Mouse (Mus musculus): ENCODE data around the gene Ntpcr. TPM values are rescaled to one million over a fixed set of nuclear protein-coding genes. Genes with fewer than 3 reads are reported as not detected.

Gene Ntpcr
- polyA plus RNA-seq, 1 experiment from 2014 or later = 29.3 TPM

- no peak for ATAC-seq (ENCODE audit: low FRiP score, low TSS enrichment)
- no peaks in the 10 kb centered on the region for H3K36me3 ChIP-seq (ENCODE audit: control insufficient read depth, insufficient read depth, low read length)
Measured at GRCm38 (mm10) chr8:125792816-125793455, 63.2 kb downstream of the Ntpcr start.

DNA sequence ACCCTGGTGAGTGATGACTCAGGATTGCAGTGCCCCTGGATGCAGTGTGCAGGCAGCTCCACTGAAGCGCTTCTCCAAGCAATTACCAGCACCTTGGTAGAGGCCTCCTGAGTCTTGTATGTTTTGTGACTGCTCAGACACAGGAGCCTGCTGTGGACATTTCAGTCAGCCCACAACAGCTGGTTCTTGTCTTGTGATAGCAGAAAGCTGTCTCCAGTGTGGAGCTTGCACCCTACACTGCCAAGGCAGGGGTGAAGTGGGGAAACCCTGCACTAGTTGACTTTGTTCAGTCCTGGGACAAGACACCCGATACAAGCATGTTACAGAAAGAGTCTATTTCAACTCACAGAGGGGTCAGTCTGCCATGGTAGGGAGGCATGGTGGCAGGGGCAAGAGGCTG lies 65.6 kb downstream of the Ntpcr start:
- H3K27ac ChIP-seq (replicated peaks; ENCODE audit: low read depth, low read length) = no peak overlapping the region
- no peak overlapping the region for H3K4me3 ChIP-seq (replicated peaks; ENCODE audit: low read depth, low read length)
- peaks cover 4% of the 10 kb centered on the region; the same call in 1 of the 2 replicates for H3K4me1 ChIP-seq (ENCODE audit: control insufficient read depth, insufficient read depth, low read length)
- no peak overlapping the region for H3K9ac ChIP-seq (replicated peaks; ENCODE audit: low read length)
- no peak for ATAC-seq (ENCODE audit: low FRiP score, low TSS enrichment)
- WGBS = 93% methylated on average over 2 of the region's 2 CpGs
- no peaks in the 10 kb centered on the region for H3K36me3 ChIP-seq (ENCODE audit: control insufficient read depth, insufficient read depth, low read length)
- no peak overlapping the region for H3K4me2 ChIP-seq (ENCODE audit: low read length)
- no peaks in the 10 kb centered on the region for H3K9me3 ChIP-seq (ENCODE audit: control insufficient read depth, low read length)
- H3K27me3 ChIP-seq (ENCODE audit: control insufficient read depth, insufficient read depth, low read length) = no peaks in the 10 kb centered on the region
- no peak for DNase-seq

More at GRCm38 (mm10) chr8:125792816-125793455, 63.2 kb downstream of the Ntpcr start:
- no peak for DNase-seq
- H3K9me3 ChIP-seq (ENCODE audit: control insufficient read depth, low read length) = no peaks in the 10 kb centered on the region
- H3K27ac ChIP-seq (replicated peaks; ENCODE audit: low read depth, low read length) = no peak overlapping the region
- no peaks in the 10 kb centered on the region for H3K27me3 ChIP-seq (ENCODE audit: control insufficient read depth, insufficient read depth, low read length)
- peaks cover 4% of the 10 kb centered on the region; the same call in 1 of the 2 replicates for H3K4me1 ChIP-seq (ENCODE audit: control insufficient read depth, insufficient read depth, low read length)
- H3K9ac ChIP-seq (replicated peaks; ENCODE audit: low read length) = no peak overlapping the region
- no peak overlapping the region for H3K4me3 ChIP-seq (replicated peaks; ENCODE audit: low read depth, low read length)
- no peak overlapping the region for H3K4me2 ChIP-seq (ENCODE audit: low read length)
- 78% methylated on average over 9 of the region's 9 CpGs for WGBS

- Histone ChIP-seq H3K4me1 (ENCODE audit: control insufficient read depth, insufficient read depth, low read length) (no peaks in the 10 kb centered on the region), H3K27me3 (ENCODE audit: control insufficient read depth, insufficient read depth, low read length) (no peaks in the 10 kb centered on the region), H3K4me3 (replicated peaks; ENCODE audit: low read depth, low read length) (no peak overlapping the region), H3K9me3 (ENCODE audit: control insufficient read depth, low read length) (no peaks in the 10 kb centered on the region), H3K9ac (replicated peaks; ENCODE audit: low read length) (no peak overlapping the region), H3K27ac (replicated peaks; ENCODE audit: low read depth, low read length) (no peak overlapping the region), H3K4me2 (ENCODE audit: low read length) (no peak overlapping the region), H3K36me3 (ENCODE audit: control insufficient read depth, insufficient read depth, low read length) (no peaks in the 10 kb centered on the region)
- 97% methylated on average over 2 of the region's 2 CpGs for WGBS
- ATAC-seq (ENCODE audit: low FRiP score, low TSS enrichment) = no peak
- DNase-seq = no peak
Measured at GRCm38 (mm10) chr8:125796970-125797369, 67.2 kb downstream of the Ntpcr start.

Other genes with a start within 250 kb of the Ntpcr start
- gene Sipa1l2, start 160.2 kb upstream of the Ntpcr start, polyA plus RNA-seq (2014; fragmentation: Nextera tagmentation; extraction: Ambion mirVana) = 16.4 and 25.1 TPM in 2 replicates
- gene Map10, start 60.1 kb upstream of the Ntpcr start, polyA plus RNA-seq (2014; fragmentation: Nextera tagmentation; extraction: Ambion mirVana) = 5.8 and 10.8 TPM in 2 replicates
- 3.9 and 4.5 TPM in 2 replicates for gene Pcnx2, start 168.4 kb downstream of the Ntpcr start, polyA plus RNA-seq (2014; fragmentation: Nextera tagmentation; extraction: Ambion mirVana)
- 0.63 and 0.90 TPM in 2 replicates for gene Map3k21, start 180.5 kb downstream of the Ntpcr start, polyA plus RNA-seq (2014; fragmentation: Nextera tagmentation; extraction: Ambion mirVana)

Data from midbrain, embryonic 14.5 days (tissue).